Mouse (Mus musculus): Measurements from ENCODE around the gene Ttc30a2.
"Not testable (repeated sequence)": the region's sequence is repeated elsewhere in the genome, so short reads cannot be mapped to it uniquely, and the experiment has no call there.

Gene Ttc30a2

GRCm38 (mm10) chr2:75981440-75982081 lies 3.6 kb upstream of the Ttc30a2 start, which contains the start of gene Ttc30a1:
Gene Ttc30a1, minus strand, starts transcription at chr2:75981967.
- DNase-seq (ENCODE audit: low spot score in 2 of 2), result peak; percentile 73 to 74

- not testable (repeated sequence) for DNase-seq (ENCODE audit: low spot score in 2 of 2)
These were observed 3.0 kb upstream of the Ttc30a2 start for GRCm38 (mm10) chr2:75980933-75981439.

DNA sequence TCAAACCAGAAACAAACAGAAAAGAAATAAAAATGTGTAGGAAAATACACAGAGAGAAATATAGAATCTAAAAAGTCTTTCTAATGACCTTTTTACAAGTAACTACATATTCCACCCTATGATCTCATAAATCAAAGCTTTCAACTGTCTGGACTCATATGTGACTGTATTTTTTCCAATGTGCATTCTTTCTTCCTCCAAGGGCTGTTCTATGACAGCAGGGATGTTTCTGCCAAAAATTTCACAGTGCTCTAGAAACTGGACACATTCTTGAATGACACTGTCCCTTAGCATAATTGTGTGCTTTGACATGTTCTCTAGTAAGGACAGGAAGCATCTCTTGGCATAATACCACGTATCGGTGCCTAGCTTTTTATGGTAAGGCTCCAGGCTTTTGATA lies 1.9 kb downstream of the Ttc30a2 start:
- not testable (repeated sequence) for DNase-seq (ENCODE audit: low spot score in 2 of 2)

- no peak for DNase-seq (ENCODE audit: low spot score in 2 of 2)
These were observed 3.8 kb downstream of the Ttc30a2 start for GRCm38 (mm10) chr2:75974131-75974530.

GRCm38 (mm10) chr2:75964972-75965371 lies 13.0 kb downstream of the Ttc30a2 start:
- DNase-seq (ENCODE audit: low spot score in 2 of 2), result peak; percentile 31 to 47

DNA sequence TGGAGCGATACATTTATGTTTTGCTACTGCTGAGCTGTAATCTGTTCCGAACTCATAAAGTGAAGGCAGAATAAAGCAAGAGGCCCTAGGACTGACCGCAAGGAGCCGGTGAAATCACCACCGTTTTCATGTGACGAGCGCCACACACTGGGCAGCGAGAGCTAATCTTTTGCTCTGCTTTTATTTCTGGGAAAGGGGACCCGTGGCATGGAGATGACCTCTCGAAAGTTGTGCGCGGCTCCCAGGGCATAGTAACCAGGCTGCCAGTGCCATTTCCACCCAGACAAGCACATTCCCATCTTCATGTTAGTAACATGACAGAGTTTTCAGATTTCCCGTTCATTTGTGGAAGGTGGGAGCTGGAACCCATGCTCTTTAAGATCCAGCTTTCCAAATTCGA lies 13.5 kb downstream of the Ttc30a2 start:
- DNase-seq (ENCODE audit: low spot score in 2 of 2), result peak; percentile 39 to 61

DNA sequence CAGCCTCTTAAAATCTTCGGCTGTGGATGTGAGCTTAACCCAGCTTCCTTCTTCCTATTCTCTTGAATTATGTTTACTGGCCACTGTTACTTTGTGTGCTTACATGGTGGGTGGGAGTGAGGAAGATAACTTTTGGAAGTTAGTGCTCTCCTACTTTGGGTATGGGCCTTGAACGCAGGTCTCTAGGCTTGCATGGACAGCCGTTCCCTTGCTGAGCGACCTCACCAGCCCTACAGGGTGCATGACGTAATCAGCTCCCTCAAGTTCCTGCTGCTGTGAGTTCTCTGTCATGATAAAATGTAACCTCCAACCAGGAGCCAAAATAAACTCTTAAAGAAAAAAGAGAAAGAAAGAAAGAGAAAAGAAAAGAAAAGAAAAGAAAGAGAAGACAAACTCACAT lies 13.9 kb downstream of the Ttc30a2 start:
- no peak for DNase-seq (ENCODE audit: low spot score in 2 of 2)

DNA sequence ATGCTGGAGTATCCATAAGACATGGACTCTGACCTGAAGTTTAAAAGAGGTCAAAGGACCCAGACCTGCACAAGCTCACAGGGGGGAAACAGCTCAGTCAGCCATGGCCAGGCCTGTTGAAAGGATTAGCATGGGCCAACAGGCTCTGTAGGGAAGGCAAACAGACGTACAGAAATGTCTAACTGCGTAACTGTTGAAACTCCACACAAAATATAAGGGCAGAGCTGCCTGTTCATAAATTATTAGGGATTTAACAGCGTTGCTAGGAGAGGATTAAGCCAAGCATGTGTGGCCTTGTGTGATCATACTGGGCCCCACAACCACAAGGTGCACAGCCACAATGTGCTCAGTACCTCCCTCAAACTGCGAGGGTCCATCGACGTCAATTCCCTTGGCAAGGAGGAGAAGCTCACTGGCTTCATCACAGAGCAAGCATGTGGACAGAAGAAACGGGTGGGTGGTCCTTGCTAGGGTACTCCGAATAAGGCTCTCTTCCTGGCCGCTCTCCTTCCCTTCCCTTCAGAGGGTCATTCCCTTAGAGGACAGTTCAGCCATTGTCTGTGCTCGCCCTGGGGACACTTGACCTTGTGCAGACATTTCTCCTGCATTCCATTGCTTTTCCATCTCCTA lies 14.6 kb downstream of the Ttc30a2 start:
- DNase-seq (ENCODE audit: low spot score in 2 of 2), result no peak

DNA sequence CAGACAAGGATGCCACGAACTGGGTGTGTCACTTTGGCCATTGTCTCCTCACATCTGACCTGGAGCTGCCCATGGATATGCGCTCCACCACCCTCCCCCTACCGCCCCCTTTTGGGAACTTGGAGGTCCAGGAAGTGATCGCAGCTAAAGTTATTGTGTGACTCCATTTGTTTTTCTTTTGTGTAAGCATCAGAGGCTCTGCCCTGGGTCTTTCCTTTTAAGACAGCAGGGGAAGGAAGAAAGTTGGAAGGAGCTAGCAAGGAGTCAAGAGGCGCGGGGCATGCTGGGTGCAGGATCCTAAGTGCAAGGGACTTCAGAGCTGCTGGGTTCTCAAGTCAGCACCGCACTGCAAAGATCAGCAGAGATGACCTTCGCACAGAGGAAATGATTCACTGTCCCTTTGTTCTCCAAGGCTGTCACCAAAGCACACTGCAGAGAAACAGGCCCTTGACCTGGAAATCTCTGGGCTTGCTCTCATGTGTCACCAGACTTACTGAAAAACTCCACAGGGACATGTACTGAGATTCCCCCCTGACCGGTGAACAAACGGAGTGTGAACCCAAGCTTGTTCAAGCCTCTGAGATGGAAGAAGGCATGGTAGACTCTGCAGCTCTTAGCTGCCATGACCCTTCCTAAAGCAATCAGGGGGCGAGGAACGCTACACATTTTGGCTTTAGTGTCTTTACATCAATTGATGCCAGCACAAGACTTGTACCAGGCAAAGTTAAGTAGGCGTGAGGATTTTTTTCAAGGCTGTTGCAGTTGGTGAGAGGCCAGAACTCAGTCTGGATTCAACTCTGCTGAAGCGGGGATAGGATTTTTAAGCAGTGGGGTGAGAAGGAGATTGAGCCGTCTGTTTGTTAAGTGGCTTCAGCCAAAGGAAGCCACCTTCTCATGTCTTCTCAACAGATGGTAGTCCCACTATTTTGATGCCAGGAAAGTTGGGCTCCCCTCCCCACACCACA lies 17.3 kb downstream of the Ttc30a2 start:
- no peak for DNase-seq (ENCODE audit: low spot score in 2 of 2)

DNA sequence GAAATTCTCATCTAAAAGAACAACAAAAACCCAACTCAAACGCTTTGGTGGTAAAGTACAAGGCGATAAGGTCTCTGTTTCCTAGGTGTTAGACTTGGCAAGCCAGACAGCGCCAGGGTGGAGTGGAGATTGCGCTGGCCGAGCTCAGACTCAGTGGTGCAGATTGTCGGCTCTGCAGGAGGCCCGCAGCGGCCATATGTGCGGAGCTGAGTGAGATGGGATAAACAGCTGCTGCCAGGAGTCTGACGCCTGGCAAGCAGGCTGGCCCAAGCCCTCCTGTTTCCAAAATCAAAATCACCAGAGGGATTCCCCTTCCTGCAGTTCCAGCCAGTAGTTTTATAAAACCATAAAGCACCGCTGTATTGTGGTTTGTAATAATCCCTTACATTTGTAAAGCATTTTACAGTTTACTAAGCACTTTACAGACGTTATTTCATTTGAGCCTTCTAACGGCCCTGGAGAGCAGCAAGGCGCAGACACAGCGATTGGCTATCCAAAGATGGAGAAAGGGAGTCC lies 18.1 kb downstream of the Ttc30a2 start:
- DNase-seq (ENCODE audit: low spot score in 2 of 2), result peak in 1 of 2 experiments; percentile 6

DNA sequence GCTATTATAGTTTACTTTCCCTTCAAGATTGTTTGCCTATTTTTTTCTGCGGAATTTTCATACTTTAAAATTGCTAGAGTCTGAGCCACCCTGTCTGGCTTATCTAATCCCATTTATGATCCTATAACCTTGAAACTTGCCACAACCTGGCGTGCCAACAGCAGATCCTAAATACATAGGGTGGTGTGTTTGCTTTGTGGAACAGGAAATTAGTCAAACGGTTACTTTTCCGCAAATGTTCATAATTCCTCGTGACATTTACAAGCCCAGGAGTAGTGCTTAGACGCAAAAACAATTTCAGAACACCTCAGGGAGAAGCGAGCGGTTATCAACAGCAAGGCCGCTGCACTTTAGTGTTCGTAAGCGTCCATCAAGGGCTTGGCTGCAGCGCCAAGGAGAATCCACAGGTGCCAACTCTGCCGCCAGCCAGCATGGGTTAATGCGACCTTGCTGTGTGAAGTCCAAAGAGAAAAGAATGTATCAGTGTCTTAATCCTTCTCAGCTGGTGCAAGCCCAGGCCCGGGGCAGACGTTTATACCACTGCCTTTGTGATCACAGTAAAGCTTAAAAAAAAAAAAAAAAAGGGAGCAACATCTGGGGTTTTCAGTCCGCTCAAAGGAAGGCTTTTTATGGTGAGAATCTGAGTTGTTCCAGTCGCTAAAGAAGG lies 18.7 kb downstream of the Ttc30a2 start:
- DNase-seq (ENCODE audit: low spot score in 2 of 2), result peak in 1 of 2 experiments; percentile 3

- DNase-seq (ENCODE audit: low spot score in 2 of 2), result no peak
These were observed 22.3 kb downstream of the Ttc30a2 start for GRCm38 (mm10) chr2:75955709-75956108.

DNA sequence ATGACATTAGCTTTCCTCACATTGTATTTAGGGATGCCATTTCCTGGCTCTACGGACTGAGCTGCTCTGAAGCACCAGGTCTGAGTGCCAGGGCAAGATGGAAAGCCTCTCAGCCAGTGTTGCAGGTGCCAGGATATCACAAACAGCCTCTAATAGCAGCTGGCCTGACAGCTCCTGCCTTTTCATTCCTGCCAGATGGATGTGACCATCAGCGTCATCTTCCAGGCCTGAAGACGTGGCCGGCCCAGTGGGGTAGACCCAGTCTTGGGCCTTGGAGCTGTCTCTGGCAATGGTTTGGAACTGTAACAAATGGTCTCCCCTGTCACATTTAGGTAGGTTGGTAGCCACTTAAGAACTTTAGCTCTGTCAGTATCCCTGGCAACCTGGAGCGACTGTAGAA lies 24.6 kb downstream of the Ttc30a2 start:
- DNase-seq (ENCODE audit: low spot score in 2 of 2), result no peak

- DNase-seq (ENCODE audit: low spot score in 2 of 2), result no peak
These were observed 27.3 kb downstream of the Ttc30a2 start for GRCm38 (mm10) chr2:75950685-75951084.

DNA sequence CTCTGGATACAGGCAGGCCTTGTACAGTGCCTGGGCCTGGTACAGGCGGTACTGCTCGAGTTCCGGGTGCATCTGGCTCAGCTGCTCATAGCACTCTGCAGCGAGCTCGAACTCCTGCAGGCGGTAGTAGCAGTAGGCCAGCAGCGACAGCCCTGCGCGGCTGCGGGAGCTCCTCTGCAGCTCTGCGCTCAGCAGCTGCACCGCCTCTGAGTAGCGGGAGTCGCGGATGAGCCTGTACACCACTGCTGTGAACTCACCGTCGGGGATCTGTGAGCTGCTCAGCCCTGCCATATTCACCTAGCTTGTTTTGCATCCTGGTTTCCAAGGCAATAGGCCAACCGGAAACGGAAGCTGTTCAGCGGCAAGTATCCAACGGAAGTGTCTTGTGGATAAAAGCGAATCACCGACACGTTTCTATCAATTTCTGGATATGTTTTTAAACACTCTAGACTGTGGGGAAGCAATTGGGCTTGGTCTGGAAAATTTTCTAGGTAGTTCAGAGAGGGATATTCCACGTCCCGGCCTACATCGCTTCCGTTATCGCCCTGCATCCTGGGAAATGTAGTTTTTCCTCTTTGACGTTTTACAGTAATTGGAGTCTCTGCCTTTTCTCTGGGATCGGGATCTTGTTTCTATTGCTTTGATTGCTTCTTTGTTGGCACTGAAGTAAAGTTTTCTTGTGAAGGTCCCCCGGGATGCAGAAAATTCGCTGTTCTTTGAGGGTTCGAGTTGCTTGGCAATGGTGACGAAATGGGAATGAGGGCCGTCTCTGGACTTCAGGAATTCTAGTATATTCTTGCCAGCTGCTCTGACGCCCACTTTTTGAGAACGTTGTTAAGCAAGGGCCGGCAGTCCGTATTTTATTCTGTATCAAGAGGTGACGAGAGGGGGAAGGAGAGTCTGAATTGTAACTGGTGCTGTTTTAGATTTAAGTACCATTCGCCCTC lies 39.6 kb downstream of the Ttc30a2 start, which contains the start of gene Ttc30b:
TSS of gene Ttc30b (minus strand) at position 469 of the 947 bp plus-strand sequence.
- DNase-seq (ENCODE audit: low spot score in 2 of 2), result peak; percentile 72 to 73

DNA sequence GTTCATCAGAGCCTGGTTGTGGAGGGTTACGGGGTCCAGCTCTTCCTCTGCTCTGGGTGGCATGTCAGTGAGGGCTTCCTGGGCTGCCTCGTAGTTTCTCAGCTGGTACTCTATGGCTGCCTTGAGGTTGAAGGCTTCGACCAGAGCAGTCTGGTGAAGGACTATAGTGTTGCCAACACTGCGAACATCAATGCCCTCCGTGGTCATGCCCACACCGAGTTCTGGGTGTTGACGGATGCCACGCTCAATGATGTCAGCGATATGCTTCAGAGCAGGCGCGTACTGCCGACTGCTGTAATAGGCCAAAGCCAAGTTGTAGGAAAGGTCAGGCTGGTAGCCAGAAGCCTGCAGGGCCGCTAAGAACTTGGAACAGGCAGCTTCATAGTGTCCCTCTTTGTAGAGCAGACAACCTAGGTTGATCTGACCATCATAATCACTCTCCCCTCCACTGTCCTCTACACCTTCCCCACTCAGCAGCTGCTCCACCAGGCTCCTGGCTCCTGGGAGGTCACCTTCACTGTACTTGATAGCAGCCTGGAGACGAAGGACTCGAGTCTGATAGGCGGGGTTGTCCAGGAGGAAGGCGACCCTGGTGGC lies 40.4 kb downstream of the Ttc30a2 start:
- peak in 1 of 2 experiments; percentile 14 for DNase-seq (ENCODE audit: low spot score in 2 of 2)

DNA sequence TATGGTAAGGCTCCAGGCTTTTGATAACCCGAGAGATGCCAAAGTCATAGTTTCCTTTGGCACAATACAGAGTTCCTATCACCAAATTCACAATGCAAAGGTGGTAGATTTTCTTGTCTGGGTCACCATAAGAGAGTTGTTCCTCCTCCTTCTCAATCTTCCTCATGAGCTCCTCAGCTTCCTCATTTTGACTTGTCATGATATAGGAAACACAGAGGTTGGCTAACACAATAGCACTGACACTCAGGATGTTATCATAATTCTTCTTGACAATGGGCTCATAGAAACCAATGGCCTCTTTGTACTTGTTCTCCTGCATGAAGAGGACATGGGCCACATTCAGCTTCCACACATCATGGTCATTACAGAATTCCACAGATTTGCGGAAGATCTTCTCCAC lies 41.3 kb downstream of the Ttc30a2 start:
- DNase-seq (ENCODE audit: low spot score in 2 of 2), result not testable (repeated sequence)

DNA sequence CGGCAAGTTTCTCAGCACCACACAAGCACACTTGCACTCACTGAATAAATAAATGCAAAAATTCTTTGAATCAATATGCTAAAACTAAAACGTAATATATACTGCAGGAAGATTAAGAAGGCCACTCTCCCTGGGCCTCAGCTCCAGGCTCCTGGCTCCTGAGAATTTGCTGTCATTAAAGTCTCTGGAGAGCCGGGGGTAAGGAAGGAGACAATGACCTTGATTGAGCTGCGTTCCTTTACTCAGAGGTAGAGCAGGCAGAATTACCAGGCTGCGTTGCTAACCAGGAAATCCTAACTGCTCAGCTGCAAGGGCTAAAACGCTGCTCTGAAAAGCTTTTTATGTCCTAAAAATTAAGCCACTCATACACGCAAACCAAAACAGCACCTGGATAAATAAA lies 44.4 kb downstream of the Ttc30a2 start:
- DNase-seq (ENCODE audit: low spot score in 2 of 2), result no peak

GRCm38 (mm10) chr2:75930941-75931340 lies 47.0 kb downstream of the Ttc30a2 start:
- no peak for DNase-seq (ENCODE audit: low spot score in 2 of 2)

Measured in urinary bladder, postnatal 36 days (tissue).